Mouse (Mus musculus) megakaryocyte, embryonic 14.5 days (primary cell): ENCODE measurements around the gene Prr23a2.

Experiments used
- FLI1 ChIP-seq: IDR thresholded peaks from 2 replicates; pipeline ENCODE4 v1.6.1; 2012; ENCODE audit warnings: low read length, inconsistent platforms, mixed read lengths
- GATA1 ChIP-seq: IDR thresholded peaks from 3 replicates; pipeline ENCODE4 v1.6.1; 2012; ENCODE audit warnings: mixed read lengths, low read length, inconsistent platforms, borderline replicate concordance

DNA sequence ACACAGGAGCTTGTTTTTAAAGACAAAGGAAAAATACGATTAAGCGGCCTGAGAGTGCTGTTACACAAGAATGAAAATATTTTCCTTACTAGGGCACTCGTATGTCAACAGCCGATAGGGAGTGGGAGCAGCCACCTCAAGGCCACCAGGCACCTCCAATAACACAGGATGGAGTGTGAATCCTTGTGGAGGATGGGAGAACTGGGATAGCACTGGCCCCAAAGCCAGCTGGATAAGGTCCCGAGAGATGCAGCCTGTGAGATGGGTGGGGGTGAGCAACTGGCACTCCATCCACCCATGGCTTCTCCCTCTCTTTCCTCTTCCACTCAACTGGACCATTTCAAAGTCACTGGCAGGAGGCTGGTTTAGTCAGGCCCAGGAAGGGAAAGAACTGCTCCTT lies 37.3 kb upstream of the Prr23a2 start:
- TF ChIP-seq GATA1 (no peak), FLI1 (no peak)
